In the genomic region with DNA sequence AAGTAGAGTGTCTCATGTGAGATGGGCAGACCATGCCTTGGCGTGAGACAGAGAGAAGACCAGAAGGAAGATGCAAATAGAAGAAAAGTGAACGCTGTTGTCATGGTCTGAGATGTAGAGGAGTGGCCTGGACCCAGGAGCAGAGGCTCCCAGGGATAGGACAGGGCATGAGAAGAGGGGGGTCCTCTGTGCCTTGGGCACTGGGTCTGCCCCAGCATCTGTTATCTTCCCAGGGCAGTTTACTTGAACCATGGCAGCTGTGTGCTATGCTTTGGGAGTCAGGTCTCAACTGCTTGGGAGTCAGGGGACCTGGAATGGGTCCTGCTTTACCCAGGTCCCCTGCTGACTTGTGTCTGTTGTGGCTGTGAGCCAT, we compare ENCODE assay signal across 11 mouse cellular contexts.
"Had no signal": no experiment of that assay in that cellular context is flagged by ENCODE, and none has a peak within 500 bp of the region (broad histone marks: within the 10 kb centered on the region; RNA-seq: fewer than 3 reads in every experiment).

No protein-coding gene starts in this region.

- H3K36me3 ChIP-seq: limb, embryonic 10.5 days; liver, embryonic 12.5 days; lung, embryonic 15.5 days; neural tube, embryonic 13.5 days had no signal

- H3K4me3 ChIP-seq: layer of hippocampus, adult 2 months; limb, embryonic 10.5 days; liver, embryonic 12.5 days; lung, embryonic 15.5 days; megakaryocyte, embryonic 14.5 days; neural tube, embryonic 13.5 days had no signal

- H3K4me1 ChIP-seq: lung, embryonic 15.5 days had no signal

- H3K27me3 ChIP-seq: lung, embryonic 15.5 days; megakaryocyte, embryonic 14.5 days; neural tube, embryonic 13.5 days had no signal

- H3K9ac ChIP-seq: liver, embryonic 12.5 days; lung, embryonic 15.5 days; neural tube, embryonic 13.5 days had no signal

- H3K4me2 ChIP-seq: liver, embryonic 12.5 days; lung, embryonic 15.5 days; neural tube, embryonic 13.5 days had no signal

- ATAC-seq: liver, embryonic 12.5 days had no signal

- H3K27ac ChIP-seq: kidney, postnatal 0 days; layer of hippocampus, adult 2 months; limb, embryonic 10.5 days; liver, embryonic 12.5 days; lung, embryonic 15.5 days; macrophage; neural tube, embryonic 13.5 days; stomach, postnatal 0 days had no signal

- H3K9me3 ChIP-seq: limb, embryonic 10.5 days; liver, embryonic 12.5 days; lung, embryonic 15.5 days; megakaryocyte, embryonic 14.5 days; neural tube, embryonic 13.5 days had no signal

- DNase-seq: kidney, adult 11 months; kidney, adult 9 months had no signal
